Mouse (Mus musculus) CD4-positive, CD25-positive, alpha-beta regulatory T cell, adult 2 months (primary cell): Measurements from ENCODE around the gene Tmem199.

Experiments used
- DNase-seq: peaks from one replicate; pipeline ENCODE4 v3.0.0-alpha.2; 2012; ENCODE audit warnings: low read depth, low spot score

The Tmem199 gene

DNA sequence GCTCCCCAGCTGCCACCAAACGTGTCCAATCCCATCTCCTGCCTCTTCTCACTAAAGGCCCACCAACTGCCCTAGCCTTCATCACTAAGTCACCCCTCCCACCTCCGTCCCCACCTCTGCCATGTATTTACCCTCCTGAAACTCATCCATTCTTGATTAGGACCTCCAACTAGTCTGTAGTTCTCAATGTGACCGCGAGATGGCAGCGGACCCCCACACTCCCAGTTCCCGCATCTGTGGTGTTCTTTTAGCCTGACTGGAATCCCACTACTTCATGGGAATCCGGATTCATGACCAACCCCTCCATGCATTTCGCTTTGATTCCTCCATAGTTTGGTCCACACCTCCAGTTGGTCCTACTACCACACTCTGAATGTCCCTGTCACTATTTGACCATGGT is 23.8 kb downstream of the Tmem199 start:
- DNase-seq: peak; percentile 73

DNA sequence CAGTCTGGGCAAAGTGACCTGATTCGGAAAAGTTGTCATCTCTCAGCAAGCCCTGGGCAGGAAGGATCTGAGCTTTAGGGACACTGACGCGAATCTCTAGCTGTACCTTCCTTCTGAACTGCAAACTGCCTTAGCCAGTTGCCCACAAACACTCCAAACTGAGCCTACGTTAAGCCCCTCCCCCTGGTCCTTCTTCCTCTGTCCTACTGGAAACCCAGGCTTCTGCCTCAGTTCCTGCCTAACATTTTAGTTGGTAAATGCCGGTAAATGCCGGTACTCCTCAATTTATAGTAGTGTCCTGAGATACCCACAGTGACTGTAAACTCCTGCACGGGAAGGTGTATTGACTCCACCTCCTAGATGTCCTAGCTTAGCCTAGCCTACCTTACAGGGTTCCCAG is 28.3 kb downstream of the Tmem199 start:
- DNase-seq: no peak

DNA sequence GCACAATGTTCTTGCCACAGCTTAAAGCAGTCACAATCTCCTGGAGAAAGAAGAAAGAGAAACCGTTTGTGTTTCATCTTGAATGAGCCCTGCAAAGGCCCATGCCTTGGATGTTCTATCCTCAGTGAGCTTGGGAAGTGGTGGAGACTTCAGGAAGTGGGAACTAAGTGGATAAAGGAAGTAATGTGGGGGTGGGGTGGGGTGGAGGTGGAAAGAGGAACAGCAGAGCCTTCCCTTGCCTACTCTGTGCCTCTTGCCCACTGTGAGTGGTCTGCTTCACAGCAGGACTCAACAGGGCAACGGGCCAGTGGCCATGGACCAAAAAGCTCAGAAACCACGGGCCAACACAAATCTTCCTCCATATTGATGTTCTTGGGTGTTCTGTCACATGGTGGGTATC is 36.7 kb downstream of the Tmem199 start:
- DNase-seq: no peak

DNA sequence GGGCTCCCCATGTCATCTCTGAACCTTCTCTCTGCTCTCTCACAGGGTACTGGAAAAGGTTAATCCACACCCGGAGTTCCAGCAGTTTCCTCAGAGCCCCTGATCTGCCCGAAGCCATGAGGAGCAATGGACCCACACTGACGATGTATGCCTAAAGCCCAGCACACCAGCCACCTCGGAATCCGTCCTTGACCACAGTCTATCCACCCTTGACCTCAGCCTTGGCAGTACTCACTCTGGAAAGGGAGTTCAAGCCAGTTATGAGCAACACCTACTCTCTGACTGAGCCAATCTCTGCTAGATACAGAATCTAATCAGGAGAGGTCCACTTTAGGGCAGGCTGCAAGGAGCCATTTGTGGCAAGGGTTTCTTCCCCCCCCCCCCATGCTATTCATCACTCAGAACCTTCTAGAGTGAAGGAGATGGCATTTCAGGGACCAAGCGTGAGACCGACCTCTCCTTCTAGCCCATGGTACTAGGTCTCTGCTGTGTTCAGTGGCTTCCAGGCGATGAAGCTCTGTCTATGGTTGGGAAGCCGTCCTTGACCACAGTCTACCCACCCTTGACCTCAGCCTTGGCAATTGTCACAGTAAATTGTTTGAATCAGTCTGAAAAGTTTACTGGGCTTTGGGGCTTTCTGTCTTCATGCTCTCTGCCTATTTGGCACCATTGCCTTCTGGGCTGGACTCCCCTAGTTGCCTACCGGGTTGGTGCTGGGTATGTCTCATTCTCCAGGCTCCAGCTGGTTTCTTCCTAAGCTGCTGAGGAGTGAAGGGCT is 40.5 kb downstream of the Tmem199 start:
- no peak for DNase-seq

DNA sequence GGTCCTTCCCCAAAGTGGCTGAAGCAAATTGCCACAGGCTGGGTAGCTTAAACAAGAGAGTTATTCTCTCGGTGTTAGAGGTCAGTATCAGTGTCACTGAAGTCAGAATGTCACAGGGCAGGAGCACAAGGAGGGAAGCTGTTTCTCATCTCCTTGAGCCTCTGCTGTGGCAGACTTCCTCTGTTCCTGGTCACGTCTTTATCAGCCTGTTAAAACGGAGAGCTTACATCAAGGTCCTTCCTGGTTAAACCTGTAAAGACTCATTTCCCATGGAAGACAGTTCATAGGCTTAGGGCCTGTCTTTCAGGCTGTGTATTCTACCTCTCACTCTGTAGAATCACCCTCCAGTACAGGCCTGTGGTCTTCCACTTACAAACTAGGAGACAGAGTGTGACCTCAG is 44.0 kb downstream of the Tmem199 start:
- DNase-seq: no peak

DNA sequence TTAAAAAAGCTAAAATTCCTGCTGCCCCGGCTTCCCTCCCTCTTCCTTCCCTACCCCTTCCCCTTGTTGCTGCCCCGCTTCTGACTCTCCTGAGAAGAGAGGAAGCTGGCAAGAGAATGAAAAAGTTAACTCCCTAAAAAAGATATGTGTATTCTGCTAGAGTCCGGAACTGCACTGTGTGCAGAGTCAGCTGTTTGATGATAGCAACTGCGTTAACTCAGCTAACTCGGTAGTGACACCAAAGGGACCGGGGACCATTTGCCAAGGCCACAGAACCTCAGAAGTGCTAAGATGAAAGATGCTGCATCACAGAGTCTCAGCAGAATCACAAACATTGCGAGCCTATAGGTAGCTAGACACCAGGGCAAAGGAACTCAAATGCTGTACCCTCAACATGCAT is 44.5 kb downstream of the Tmem199 start:
- DNase-seq: no peak

DNA sequence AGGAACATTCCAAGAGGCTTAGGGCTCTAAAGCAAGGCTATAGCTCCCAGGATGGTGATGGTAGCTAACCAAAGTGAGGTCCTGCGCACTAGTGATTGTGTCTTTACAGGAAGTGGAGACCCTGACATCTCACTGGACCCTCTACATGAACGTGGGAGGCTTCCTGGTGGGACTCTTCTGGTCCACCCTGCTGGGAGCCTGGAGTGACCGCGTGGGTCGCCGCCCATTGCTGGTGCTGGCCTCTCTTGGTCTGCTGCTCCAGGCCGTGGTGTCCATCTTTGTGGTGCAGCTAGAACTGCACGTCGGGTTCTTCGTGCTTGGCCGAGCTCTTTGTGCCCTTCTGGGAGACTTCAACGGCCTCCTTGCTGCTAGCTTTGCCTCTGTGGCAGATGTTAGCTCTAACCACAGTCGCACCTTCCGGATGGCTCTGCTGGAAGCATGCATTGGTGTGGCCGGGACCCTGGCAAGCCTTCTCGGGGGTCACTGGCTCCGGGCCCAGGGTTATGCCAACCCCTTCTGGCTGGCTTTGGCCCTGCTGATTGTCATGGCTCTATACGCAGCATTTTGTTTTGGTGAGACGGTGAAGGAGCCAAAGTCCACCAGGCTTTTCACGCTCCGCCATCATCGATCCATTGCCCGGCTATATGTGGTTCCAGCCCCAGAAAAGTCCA is 45.6 kb downstream of the Tmem199 start:
- DNase-seq: no peak

DNA sequence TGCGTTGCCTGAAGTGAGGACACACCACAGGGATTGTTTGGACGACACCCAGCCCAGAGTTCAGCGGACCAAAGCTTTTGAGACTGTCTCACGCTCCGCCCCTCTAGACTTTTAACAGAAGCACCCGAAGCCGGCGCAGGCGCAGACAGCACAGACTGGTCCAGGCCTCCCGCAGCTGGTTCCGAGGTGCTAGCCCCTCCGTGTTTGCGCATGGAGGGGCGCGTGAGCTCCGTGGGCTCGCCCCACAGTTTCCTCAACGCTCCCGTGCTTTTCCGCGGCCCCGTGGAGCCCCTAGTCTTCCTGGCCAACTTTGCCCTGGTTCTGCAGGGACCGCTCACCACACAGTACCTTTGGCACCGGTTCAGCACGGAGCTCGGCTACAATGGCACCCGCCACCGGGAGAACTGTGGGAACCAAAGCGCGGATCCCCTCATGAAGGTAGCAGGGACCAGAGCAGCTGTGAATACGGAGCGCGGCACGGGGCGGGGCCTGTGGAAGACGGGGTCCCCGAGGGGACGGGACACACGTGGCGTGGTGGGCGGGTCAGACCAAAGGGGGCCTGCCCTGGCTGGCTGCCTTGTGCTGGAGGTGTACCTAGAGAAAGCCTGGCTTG is 46.3 kb downstream of the Tmem199 start, which contains the start of gene Slc46a1:
Gene Slc46a1 (plus strand): TSS at position 130 of the 613 bp plus-strand sequence.
- peak; percentile 79 for DNase-seq

DNA sequence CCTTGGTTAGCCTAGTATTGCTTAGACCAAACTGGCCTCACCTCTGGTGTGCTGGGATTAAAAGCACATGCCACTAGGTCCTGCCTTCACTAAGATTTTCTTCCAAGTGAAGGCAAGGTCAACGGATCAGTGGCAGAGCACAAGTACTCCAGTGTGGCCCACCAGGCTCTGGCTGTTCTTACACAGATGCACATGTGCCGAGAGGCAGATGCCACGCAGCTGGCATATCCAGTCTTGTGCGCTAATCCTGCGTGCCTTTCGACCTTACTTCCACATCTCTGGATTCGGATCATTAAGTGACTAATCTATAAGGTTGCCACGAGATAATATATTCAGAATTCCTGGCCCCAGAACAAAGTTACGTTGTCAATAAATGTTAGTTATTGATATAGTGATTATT is 46.9 kb downstream of the Tmem199 start:
- DNase-seq: no peak

DNA sequence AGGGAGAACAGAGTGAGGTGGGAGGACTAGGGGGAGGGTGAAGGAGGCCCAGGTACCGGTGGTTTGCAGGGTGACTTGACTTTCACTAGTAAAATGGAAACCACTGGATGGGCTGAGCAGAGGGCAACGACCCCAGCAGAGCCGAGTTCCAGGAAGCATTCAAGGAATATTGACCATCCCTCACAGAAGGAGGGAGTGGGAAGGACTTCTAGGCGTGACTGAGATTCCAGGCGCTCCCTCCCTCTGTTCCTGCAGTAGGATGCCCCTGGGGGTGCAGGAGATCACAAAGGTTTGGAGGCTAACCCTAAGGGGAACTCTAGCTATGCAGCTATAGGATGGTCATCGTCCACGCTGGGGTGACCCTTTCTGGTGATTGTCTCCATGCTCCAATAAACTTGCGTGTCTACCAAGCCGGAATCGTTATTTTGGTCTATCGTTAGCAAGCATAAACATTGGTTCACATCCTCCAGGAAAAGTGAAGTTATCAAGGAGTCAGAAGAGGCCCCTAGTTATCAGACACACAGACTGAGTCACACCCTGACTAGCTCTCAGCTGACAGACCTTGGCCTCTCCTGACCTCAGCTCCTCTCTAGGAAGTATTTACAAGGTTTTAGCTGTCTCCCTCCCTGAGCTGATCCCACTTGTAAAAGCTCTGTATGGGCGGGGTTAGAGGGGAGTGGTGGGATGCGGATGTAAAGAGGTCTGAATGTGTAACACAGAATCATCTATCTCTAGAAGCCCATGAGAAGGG is 48.5 kb downstream of the Tmem199 start:
- DNase-seq: no peak

DNA sequence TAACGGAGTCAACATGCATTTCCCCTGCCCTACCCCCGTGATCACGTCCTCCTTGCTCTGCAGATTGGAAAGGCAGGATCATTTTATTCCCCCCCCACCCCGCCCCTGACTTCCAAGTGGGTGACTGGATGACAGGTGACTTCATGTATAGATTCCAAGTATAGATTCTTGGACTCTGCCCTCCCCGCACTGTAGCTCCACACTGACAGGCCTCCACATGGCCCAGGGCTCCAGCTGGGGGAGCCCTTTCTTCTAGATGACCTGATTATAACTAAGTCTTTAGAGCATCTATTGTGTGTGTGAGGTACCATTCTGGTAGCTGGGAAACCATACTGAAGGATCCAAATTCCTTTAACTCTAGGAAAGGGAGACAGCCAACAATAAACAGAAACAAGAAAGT is 49.3 kb downstream of the Tmem199 start:
- DNase-seq: no peak

DNA sequence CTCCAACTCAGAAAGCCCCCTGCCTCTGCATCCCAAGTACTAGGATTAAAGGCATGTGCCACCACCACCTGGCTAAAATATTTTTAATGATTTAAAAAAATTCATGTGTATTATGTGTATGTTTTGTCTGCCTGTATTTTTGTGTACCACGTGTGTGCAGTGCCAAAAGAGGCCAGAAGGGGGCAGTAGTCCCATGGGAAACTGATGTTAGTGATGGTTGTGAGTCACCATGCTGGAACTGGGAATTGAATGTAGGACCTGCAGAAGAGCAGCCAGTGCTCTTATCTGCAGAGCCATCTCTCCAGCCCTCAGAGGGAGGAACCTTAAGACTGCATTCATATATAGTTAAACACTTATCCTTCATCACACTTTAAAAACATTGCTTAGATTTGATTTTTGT is 50.1 kb downstream of the Tmem199 start:
- DNase-seq: peak; percentile 40

DNA sequence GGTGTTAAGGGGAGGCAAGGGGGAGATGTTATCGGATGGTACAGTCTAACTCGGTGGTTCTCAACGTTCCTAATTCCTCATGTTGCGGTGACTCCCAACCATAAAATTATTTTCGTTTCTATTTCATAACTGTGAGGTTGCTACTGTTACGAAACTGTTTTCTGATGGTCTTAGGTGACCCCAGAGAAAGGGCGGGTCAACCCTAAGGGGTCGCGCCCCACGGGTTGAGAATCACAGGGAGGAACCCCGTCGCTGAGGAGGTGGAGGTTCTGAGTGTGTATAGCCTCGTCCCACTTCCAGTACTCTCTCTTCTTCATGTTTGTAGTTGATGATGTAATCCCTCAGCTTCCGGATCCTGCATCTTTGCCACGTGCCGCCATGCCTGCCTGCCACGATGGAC is 53.2 kb downstream of the Tmem199 start:
- DNase-seq: no peak
